14 mouse cellular contexts compared by ENCODE assay signal in genomic region chr1:33578593-33578992, GRCm38 (mm10).
DNase-seq lines count a peak whose midpoint lies in the region; ATAC-seq and TF ChIP-seq lines count a peak whose summit lies in the region.
"Had no signal": no experiment of that assay in that cellular context is flagged by ENCODE, and none has a peak within 500 bp of the region (broad histone marks: within the 10 kb centered on the region; RNA-seq: fewer than 3 reads in every experiment).

No protein-coding gene starts in this region.

- 13% methylated on average over 6 of the region's 6 CpGs for WGBS in spleen, adult 2 months

- ATAC-seq in neutrophil, adult 5-6 weeks (ENCODE audit: extremely low read depth, insufficient number of reproducible peaks, low FRiP score, poor library complexity, severe bottlenecking) = peak; percentile 96

- no peaks in the 10 kb centered on the region for H3K36me3 ChIP-seq in spleen, adult 2 months (ENCODE audit: control insufficient read depth, insufficient read depth, low read length)
- H3K36me3 ChIP-seq: heart, embryonic 13.5 days; midbrain, embryonic 10.5 days; neural tube, embryonic 12.5 days had no signal

- H3K4me1 ChIP-seq in spleen, adult 2 months (ENCODE audit: control insufficient read depth, insufficient read depth, insufficient read length) = peaks cover 16% of the 10 kb centered on the region; the same call in 1 of the 2 replicates
- H3K4me1 ChIP-seq: midbrain, embryonic 10.5 days; neural tube, embryonic 12.5 days had no signal

- peak in 1 of 2 experiments; percentile 41 for DNase-seq in spleen, adult 2 months (ENCODE audit: low read depth in 1 of 2, low spot score in 2 of 2)
- no peak for DNase-seq in spleen, postnatal 4 days (ENCODE audit: low spot score in 2 of 2)
- DNase-seq in induced T-regulatory cell, adult 2 months (ENCODE audit: low read depth) = peak; percentile 53
- no peak for DNase-seq in adrenal gland, postnatal 4 days (ENCODE audit: low spot score in 2 of 2)
- DNase-seq in cerebellum, adult 11 months = no peak
- no peak for DNase-seq in right cerebral cortex, adult 2 months (ENCODE audit: low spot score in 2 of 2)
- DNase-seq: cerebellum, adult 9-10 months; gastrocnemius, adult 2 months; lung, adult 18-20 months; retina, postnatal 1 day had no signal

- TF ChIP-seq POLR2A in spleen, adult 2 months (IDR thresholded peaks at IDR 0.05; ENCODE audit: low read depth, low read length) = no peak

- no peak for TF ChIP-seq CTCF in spleen, adult 2 months (IDR thresholded peaks at IDR 0.05; ENCODE audit: extremely low read depth, insufficient read depth, insufficient read length, insufficient replicate concordance)

- 0 out of 2 replicates have a peak overlapping the region, but pooled peaks have one; percentile 19 for H3K4me3 ChIP-seq in spleen, adult 2 months (ENCODE audit: extremely low read depth, insufficient read depth, insufficient read length)
- H3K4me3 ChIP-seq: gastrocnemius, adult 2 months; heart, embryonic 13.5 days; midbrain, embryonic 10.5 days; neural tube, embryonic 12.5 days had no signal

- H3K27ac ChIP-seq in spleen, adult 2 months (ENCODE audit: insufficient read depth, low read length) = peak overlapping the region; percentile 58
- H3K27ac ChIP-seq: gastrocnemius, adult 2 months; heart, embryonic 13.5 days; midbrain, embryonic 10.5 days; neural tube, embryonic 12.5 days had no signal

- H3K27me3 ChIP-seq in spleen, adult 2 months (ENCODE audit: control insufficient read depth, insufficient read depth, low read length) = no peaks in the 10 kb centered on the region
- H3K27me3 ChIP-seq: heart, embryonic 13.5 days; neural tube, embryonic 12.5 days had no signal
